Mouse (Mus musculus) stomach, embryonic 15.5 days (tissue): ENCODE data around the gene Taar8a. TPM values are rescaled to one million over a fixed set of nuclear protein-coding genes. Genes with fewer than 3 reads are reported as not detected.
"Not testable (repeated sequence)": the region's sequence is repeated elsewhere in the genome, so short reads cannot be mapped to it uniquely, and the experiment has no call there.

Source experiments
- ATAC-seq: fragments of 200-750 bp; cut with Nextera tagmentation; 2 replicates; pipeline ENCODE4 v1.8.0; 2017; ENCODE audit warnings: low read depth, moderate number of reproducible peaks, moderate TSS enrichment; ENCODE audit not compliant: insufficient read depth, low FRiP score
- H3K27ac ChIP-seq: fragments of 300-500 bp; sonication (generic); 2 replicates; pipeline ENCODE4 v1.5.1; 2015; ENCODE audit warnings: mild to moderate bottlenecking, inconsistent platforms
- H3K27me3 ChIP-seq: fragments of 300-500 bp; sonication (generic); replicated peaks from 2 replicates; pipeline ENCODE4 v1.6.1; 2015; ENCODE audit warnings: inconsistent platforms
- H3K36me3 ChIP-seq: fragments of 300-500 bp; sonication (generic); 2 replicates; pipeline ENCODE4 v1.6.1; 2015; ENCODE audit warnings: inconsistent platforms
- H3K4me1 ChIP-seq: fragments of 300-500 bp; sonication (generic); 2 replicates; pipeline ENCODE4 v1.6.1; 2015; ENCODE audit warnings: inconsistent platforms
- H3K4me2 ChIP-seq: fragments of 300-500 bp; sonication (generic); 2 replicates; pipeline ENCODE4 v1.6.1; 2015; ENCODE audit warnings: mild to moderate bottlenecking, inconsistent platforms
- H3K4me3 ChIP-seq: fragments of 300-500 bp; sonication (generic); replicated peaks from 2 replicates; pipeline ENCODE4 v1.5.1; 2015; ENCODE audit warnings: inconsistent platforms
- H3K9ac ChIP-seq: fragments of 300-500 bp; sonication (generic); 2 replicates; pipeline ENCODE4 v1.6.1; 2015; ENCODE audit warnings: inconsistent platforms
- H3K9me3 ChIP-seq: fragments of 300-500 bp; sonication (generic); 2 replicates; pipeline ENCODE4 v1.6.1; 2016; ENCODE audit warnings: inconsistent platforms
- WGBS: fragments of 180-500 bp; shearing (Covaris S2); methylation state at CpG from one replicate; pipeline ENCODE4 v1.1.7; 2015; 5-methylcytosine and 5-hydroxymethylcytosine counted together
- polyA plus RNA-seq: library from polyadenylated mRNA; unstranded; fragments of >200 nt; fragmentation: Nextera tagmentation; extraction: Ambion mirVana; gene quantifications from 2 replicates; pipeline ENCODE4 v1.2.1, GENCODE M21; 2015

Gene Taar8a
- polyA plus RNA-seq, 1 experiment from 2014 or later, result not detected

DNA sequence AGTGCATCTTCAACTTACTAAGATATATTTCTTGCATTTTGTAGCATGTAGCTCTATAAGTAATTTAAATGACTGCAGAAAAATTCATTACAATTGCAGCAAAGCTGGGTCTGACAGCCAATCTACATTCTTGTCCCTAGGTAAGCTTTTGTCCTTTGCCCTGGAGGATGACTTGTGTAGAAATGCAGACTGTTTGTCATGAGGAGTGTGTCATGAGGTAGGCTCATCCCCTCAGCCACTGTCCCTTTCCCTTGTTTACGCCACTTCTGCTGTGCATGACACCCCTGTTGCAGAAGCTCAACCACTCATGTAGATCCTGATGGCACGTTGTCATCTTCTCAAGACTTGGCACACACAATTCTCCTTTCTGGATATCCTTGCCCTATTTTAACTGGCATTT lies 10.9 kb downstream of the Taar8a start:
- H3K27me3 ChIP-seq, result no peaks in the 10 kb centered on the region
- WGBS, result 89% methylated on average over 2 of the region's 2 CpGs
- H3K9me3 ChIP-seq, result no peaks in the 10 kb centered on the region
- H3K9ac ChIP-seq, result no peak overlapping the region
- no peaks in the 10 kb centered on the region for H3K36me3 ChIP-seq
- ATAC-seq, result no peak
- no peak overlapping the region for H3K4me3 ChIP-seq
- 0 out of 2 replicates have a peak overlapping the region, but pooled peaks have one; percentile 41 for H3K27ac ChIP-seq
- H3K4me1 ChIP-seq, result no peaks in the 10 kb centered on the region; the same call in 1 of the 2 replicates
- H3K4me2 ChIP-seq, result no peak overlapping the region

DNA sequence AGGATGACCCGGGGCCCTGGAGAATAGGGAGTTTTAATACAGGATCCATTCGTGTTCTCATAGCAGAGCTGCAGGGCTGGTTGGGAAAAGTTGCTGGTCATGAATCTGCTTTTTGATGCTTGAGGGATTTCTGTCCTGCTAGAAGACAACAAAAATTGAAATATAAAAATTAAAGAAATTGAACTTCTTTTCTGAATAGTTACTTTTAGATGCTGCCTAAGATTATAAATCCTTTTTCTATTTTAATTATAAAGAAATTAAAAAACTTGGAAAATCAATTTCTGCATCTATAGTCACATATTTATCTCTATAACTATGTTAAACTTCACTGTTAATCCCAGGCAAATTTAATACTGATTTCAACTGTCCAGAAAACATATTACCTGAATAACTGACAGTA lies 15.9 kb downstream of the Taar8a start, which contains the start of gene Taar8b:
Gene Taar8b, minus strand, starts transcription at position 101 of the 400 bp plus-strand sequence.
- Histone ChIP-seq H3K4me2 (no peak within 1 kb of the TSS), H3K27me3 (no peaks in the 10 kb centered on the region), H3K9me3 (no peaks in the 10 kb centered on the region), H3K27ac (no peak within 1 kb of the TSS), H3K4me3 (no peak within 1 kb of the TSS), H3K36me3 (no peaks in the 10 kb centered on the region), H3K9ac (no peak within 1 kb of the TSS), H3K4me1 (no peaks in the 10 kb centered on the region; the same call in 1 of the 2 replicates)
- 69% methylated on average over 2 of the region's 2 CpGs for WGBS
- no peak for ATAC-seq

DNA sequence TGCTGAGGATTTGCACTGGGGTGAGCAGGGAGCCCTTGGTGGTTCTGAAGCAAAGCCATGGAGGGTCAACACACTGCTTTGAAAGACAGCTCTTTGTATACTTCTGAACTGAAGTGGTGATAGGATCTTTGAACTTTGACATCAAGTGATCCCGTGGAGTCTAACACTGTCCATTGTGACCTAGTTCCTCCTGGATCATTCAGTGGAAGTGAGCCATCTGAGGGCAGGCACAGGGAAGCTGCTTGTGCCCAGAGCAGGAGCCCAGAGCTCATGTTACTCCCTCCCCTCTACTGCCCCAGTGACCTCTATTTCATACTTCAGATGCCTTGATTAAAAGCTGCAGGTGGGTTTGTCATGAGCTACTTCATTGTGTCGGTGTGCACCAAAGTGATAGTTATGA lies 20.7 kb downstream of the Taar8a start:
- H3K9me3 ChIP-seq, H3K4me1 ChIP-seq, H3K36me3 ChIP-seq, H3K4me3 ChIP-seq, ATAC-seq, H3K9ac ChIP-seq, H3K4me2 ChIP-seq, H3K27ac ChIP-seq, H3K27me3 ChIP-seq: not testable (repeated sequence)
- WGBS, result 37% methylated on average over 2 of the region's 2 CpGs

DNA sequence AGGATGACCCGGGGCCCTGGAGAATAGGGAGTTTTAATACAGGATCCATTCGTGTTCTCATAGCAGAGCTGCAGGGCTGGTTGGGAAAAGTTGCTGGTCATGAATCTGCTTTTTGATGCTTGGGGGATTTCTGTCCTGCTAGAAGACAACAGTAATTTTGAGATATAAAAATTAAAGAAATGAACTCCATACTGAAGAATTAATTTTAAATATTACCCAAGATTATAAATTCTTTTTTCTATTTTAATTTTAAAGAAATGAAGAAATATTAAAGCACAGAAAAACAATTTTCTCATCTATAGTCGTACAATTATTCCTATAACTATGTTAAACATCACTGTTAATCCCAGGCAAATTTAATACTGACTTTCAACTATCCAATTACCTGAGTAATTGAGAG lies 25.5 kb downstream of the Taar8a start, which contains the start of gene Taar8c:
Gene Taar8c, minus strand, starts transcription at position 101 of the 400 bp plus-strand sequence.
- H3K4me3 ChIP-seq, H3K9me3 ChIP-seq, H3K4me2 ChIP-seq, H3K36me3 ChIP-seq, H3K9ac ChIP-seq, H3K27me3 ChIP-seq, H3K27ac ChIP-seq, ATAC-seq, H3K4me1 ChIP-seq: not testable (repeated sequence)
- WGBS, result 83% methylated on average over 1 of the region's 3 CpGs

DNA sequence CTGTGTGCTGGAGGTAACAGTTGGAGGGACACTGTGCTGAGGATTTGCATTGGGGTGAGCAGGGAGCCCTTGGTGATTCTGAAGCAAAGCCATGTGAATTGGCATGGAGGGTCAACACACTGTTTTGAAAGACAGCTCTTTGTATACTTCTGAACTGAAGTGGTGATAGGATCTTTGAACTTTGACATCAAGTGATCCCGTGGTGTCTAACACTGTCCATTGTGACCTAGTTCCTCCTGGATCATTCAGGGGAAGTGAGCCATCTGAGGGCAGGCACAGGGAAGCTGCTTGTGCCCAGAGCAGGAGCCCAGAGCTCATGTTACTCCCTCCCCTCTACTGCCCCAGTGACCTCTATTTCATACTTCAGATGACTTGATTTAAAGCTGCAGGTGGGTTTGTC lies 27.0 kb downstream of the Taar8a start:
- H3K27me3 ChIP-seq, H3K4me2 ChIP-seq, ATAC-seq, H3K36me3 ChIP-seq, H3K9ac ChIP-seq, H3K27ac ChIP-seq, H3K4me1 ChIP-seq, H3K4me3 ChIP-seq, H3K9me3 ChIP-seq: not testable (repeated sequence)
- WGBS, result 27% methylated on average over 1 of the region's 1 CpGs

DNA sequence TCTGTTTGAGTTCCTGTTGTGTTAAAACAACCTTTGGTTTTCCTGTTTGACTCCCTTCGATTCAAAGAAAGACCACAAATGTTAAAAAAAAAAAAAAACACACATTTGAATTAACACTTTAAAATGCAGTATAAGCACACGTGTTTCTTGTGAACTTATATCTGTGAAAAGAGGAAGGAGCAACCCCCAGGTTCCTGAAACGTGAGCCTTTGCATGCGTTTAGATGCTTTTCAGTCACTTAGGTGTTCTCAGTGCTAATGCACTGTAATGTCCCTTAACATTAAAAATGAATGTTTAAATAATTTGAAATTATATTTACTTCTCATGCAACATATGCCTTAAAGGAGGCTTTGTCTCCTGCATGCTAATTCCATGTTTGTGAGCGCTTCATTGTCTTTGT lies 31.4 kb downstream of the Taar8a start:
- H3K9me3 ChIP-seq, result no peaks in the 10 kb centered on the region
- H3K27ac ChIP-seq, result no peak overlapping the region
- no peak overlapping the region for H3K4me2 ChIP-seq
- no peak overlapping the region for H3K4me3 ChIP-seq
- H3K9ac ChIP-seq, result no peak overlapping the region
- H3K36me3 ChIP-seq, result no peaks in the 10 kb centered on the region
- ATAC-seq, result no peak
- no peaks in the 10 kb centered on the region for H3K27me3 ChIP-seq
- WGBS, result 65% methylated on average over 5 of the region's 5 CpGs
- H3K4me1 ChIP-seq, result no peaks in the 10 kb centered on the region

DNA sequence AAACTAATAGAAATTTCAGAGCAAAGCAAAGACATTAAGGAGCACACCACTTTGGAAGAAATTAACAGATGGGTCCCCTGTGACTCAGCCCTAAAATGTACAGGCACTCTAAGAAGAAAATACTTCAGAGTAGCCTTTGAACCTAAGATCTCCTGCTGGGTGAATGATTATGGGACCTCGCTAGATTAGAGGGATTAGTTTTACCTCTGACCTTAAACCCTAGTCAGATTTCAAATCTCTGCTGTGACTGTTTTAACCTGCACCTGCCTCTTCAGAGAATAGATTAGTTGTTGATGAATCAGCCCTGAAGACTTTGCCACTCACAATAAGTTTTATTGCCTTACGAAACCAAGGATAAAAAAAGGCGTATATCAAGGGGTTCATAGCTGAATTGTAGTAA lies 31.9 kb downstream of the Taar8a start:
- Histone ChIP-seq H3K4me3 (no peak overlapping the region), H3K9ac (no peak overlapping the region), H3K27me3 (no peaks in the 10 kb centered on the region), H3K36me3 (no peaks in the 10 kb centered on the region), H3K27ac (no peak overlapping the region), H3K4me1 (no peaks in the 10 kb centered on the region), H3K4me2 (no peak overlapping the region), H3K9me3 (no peaks in the 10 kb centered on the region)
- 61% methylated on average over 3 of the region's 3 CpGs for WGBS
- ATAC-seq, result no peak

DNA sequence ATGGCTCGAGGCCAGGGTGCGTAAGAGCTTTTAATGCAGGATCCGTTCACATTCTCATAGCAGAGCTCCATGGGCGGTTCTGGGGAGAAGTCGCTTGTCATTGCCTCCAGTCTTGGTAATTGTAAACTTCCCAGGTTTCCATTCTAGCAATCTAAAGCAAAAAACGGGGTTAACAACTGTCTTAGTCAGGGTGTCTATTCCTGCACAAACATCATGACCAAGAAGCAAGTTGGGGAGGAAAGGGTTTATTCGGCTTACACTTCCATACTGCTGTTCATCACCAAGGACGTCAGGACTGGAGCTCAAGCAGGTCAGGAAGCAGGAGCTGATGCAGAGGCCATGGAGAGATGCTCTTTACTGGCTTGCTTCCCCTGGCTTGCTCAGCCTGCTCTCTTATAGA lies 33.1 kb downstream of the Taar8a start, which contains the start of gene Taar9:
Gene Taar9, minus strand, starts transcription at position 101 of the 400 bp plus-strand sequence.
- not testable (repeated sequence) for H3K9me3 ChIP-seq, H3K27ac ChIP-seq, ATAC-seq, H3K27me3 ChIP-seq, H3K4me2 ChIP-seq, H3K9ac ChIP-seq, H3K4me1 ChIP-seq, H3K36me3 ChIP-seq, H3K4me3 ChIP-seq
- WGBS, result 82% methylated on average over 8 of the region's 8 CpGs

DNA sequence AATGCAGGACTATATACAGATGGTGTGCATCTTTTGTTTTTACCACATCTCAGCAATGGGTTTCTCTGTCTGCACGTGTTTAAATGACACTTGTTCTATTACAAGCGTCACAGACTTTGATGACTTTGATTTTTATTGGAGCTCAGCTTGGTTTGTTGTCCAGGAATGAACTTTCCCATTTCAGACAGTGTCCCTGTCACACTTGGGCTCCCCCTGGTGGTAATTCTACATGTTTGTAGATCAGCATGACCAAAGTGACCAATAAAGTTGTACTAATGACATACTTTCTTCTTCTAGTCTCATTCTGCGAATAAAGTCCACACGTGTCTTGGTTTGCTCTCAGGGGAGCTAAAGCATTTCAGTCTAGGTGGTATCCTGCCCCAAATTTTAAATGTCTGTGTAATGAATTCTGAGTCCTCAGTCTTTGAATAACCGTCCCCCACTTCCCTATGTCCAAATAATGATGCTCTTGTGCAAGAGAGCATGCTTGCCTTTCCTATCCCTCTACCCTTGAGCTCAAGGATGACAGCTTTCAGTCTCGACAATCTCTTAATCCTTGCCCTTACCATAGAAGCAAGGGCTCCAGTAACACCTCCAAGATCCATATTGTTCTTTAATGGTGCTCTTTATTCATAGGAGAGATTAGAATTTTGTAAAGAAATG lies 34.9 kb downstream of the Taar8a start:
- no peak for ATAC-seq
- WGBS, result 50% methylated on average over 6 of the region's 6 CpGs
- H3K36me3 ChIP-seq, result no peaks in the 10 kb centered on the region

More for the DNA sequence above, 34.9 kb downstream of the Taar8a start:
- Histone ChIP-seq H3K4me1 (no peaks in the 10 kb centered on the region), H3K9ac (no peak overlapping the region), H3K27ac (no peak overlapping the region), H3K4me3 (no peak overlapping the region), H3K27me3 (no peaks in the 10 kb centered on the region), H3K4me2 (no peak overlapping the region), H3K9me3 (no peaks in the 10 kb centered on the region)

Other genes with a start within 250 kb of the Taar8a start
- gene Vnn3, start 225.0 kb upstream of the Taar8a start, polyA plus RNA-seq, result 0.41 and 0.67 TPM in 2 replicates
- 3.0 and 4.1 TPM in 2 replicates for gene Vnn1, start 181.8 kb upstream of the Taar8a start, polyA plus RNA-seq
- not detected in 2 replicates for gene Taar1, start 156.1 kb upstream of the Taar8a start, polyA plus RNA-seq
- not detected in 2 replicates for gene Taar2, start 137.9 kb upstream of the Taar8a start, polyA plus RNA-seq
- gene Taar3, start 126.9 kb upstream of the Taar8a start, polyA plus RNA-seq, result not detected in 2 replicates
- not detected in 2 replicates for gene Taar4, start 116.0 kb upstream of the Taar8a start, polyA plus RNA-seq
- not detected in 2 replicates for gene Taar5, start 105.8 kb upstream of the Taar8a start, polyA plus RNA-seq
- not detected in 2 replicates for gene Taar6, start 90.9 kb upstream of the Taar8a start, polyA plus RNA-seq
- not detected in 2 replicates for gene Taar7a, start 83.0 kb upstream of the Taar8a start, polyA plus RNA-seq
- gene Taar7b, start 76.6 kb upstream of the Taar8a start, polyA plus RNA-seq, result not detected in 2 replicates
- not detected in 2 replicates for gene Taar7d, start 49.3 kb upstream of the Taar8a start, polyA plus RNA-seq
- gene Taar7e, start 38.9 kb upstream of the Taar8a start, polyA plus RNA-seq, result not detected in 2 replicates
- gene Taar7f, start 27.0 kb upstream of the Taar8a start, polyA plus RNA-seq, result not detected in 2 replicates
- not detected in 2 replicates for gene Taar8b, start 15.8 kb downstream of the Taar8a start, polyA plus RNA-seq
- not detected in 2 replicates for gene Taar8c, start 25.4 kb downstream of the Taar8a start, polyA plus RNA-seq
- 0.13 TPM in 1 of 2 replicates, not detected in the other for gene Taar9, start 33.0 kb downstream of the Taar8a start, polyA plus RNA-seq
- 87.8 and 91.1 TPM in 2 replicates for gene Stx7, start 72.8 kb downstream of the Taar8a start, polyA plus RNA-seq
- 10.9 and 14.9 TPM in 2 replicates for gene Moxd1, start 147.0 kb downstream of the Taar8a start, polyA plus RNA-seq